Mouse (Mus musculus) induced T-regulatory cell, adult 2 months (primary cell): ENCODE results near the gene Psrc1.

Experiments
- DNase-seq: peaks from one replicate; pipeline ENCODE4 v3.0.0-alpha.2; 2012; ENCODE audit warnings: low read depth

The Psrc1 gene

GRCm38 (mm10) chr3:108383485-108384354, at the start of gene Psrc1:
Gene Psrc1, plus strand, starts transcription at chr3:108383839.
- peak; percentile 81 for DNase-seq

GRCm38 (mm10) chr3:108336878-108337277, 46.8 kb upstream of the Psrc1 start:
- DNase-seq = no peak

- DNase-seq = no peak
These were observed 42.6 kb upstream of the Psrc1 start for GRCm38 (mm10) chr3:108341040-108341439.

GRCm38 (mm10) chr3:108342185-108342584, 41.5 kb upstream of the Psrc1 start:
- no peak for DNase-seq

- DNase-seq = no peak
These were observed 37.8 kb upstream of the Psrc1 start for GRCm38 (mm10) chr3:108345855-108346254.

- no peak for DNase-seq
These were observed 35.3 kb upstream of the Psrc1 start for GRCm38 (mm10) chr3:108348376-108348775.

GRCm38 (mm10) chr3:108355245-108355644, 28.4 kb upstream of the Psrc1 start:
- DNase-seq = no peak

- no peak for DNase-seq
These were observed 26.6 kb upstream of the Psrc1 start for GRCm38 (mm10) chr3:108357051-108357450.

- DNase-seq = no peak
These were observed 25.2 kb upstream of the Psrc1 start for GRCm38 (mm10) chr3:108358445-108358844.

- DNase-seq = no peak
These were observed 22.7 kb upstream of the Psrc1 start for GRCm38 (mm10) chr3:108360894-108361293.

GRCm38 (mm10) chr3:108363626-108364025, 20.0 kb upstream of the Psrc1 start:
- DNase-seq = no peak

GRCm38 (mm10) chr3:108364270-108364995, 19.2 kb upstream of the Psrc1 start, which contains the start of gene Mybphl:
Gene Mybphl, plus strand, starts transcription at chr3:108364911.
- DNase-seq = no peak

- DNase-seq = no peak
These were observed 16.5 kb upstream of the Psrc1 start for GRCm38 (mm10) chr3:108367173-108367572.

GRCm38 (mm10) chr3:108367828-108368227, 15.8 kb upstream of the Psrc1 start:
- DNase-seq = no peak

GRCm38 (mm10) chr3:108368721-108369120, 14.9 kb upstream of the Psrc1 start:
- DNase-seq = no peak

GRCm38 (mm10) chr3:108372274-108372673, 11.4 kb upstream of the Psrc1 start:
- DNase-seq = no peak

GRCm38 (mm10) chr3:108372691-108373090, 10.9 kb upstream of the Psrc1 start:
- no peak for DNase-seq

GRCm38 (mm10) chr3:108378875-108379663, 4.6 kb upstream of the Psrc1 start:
- DNase-seq = no peak

- peak; percentile 35 for DNase-seq
These were observed 2.9 kb upstream of the Psrc1 start for GRCm38 (mm10) chr3:108380695-108381094.

- peak; percentile 56 for DNase-seq
These were observed 1.4 kb upstream of the Psrc1 start for GRCm38 (mm10) chr3:108381945-108382875.

- no peak for DNase-seq
These were observed 786 bp downstream of the Psrc1 start for GRCm38 (mm10) chr3:108384425-108384824.
